Mouse (Mus musculus) CH12.LX (cell line): ENCODE data around the gene Specc1l. TPM values are rescaled to one million over a fixed set of nuclear protein-coding genes. Genes with fewer than 3 reads are reported as not detected.
A peak's percentile ranks its signal among the peaks of the same experiment; 100 is the strongest.
"Not testable (repeated sequence)": the region's sequence is repeated elsewhere in the genome, so short reads cannot be mapped to it uniquely, and the experiment has no call there.

Experiments used
- DNase-seq: peaks from one replicate; pipeline ENCODE4 v3.0.0-alpha.2; 2013; ENCODE audit errors: extremely low read depth
- H3K27ac ChIP-seq: 2 replicates; pipeline ENCODE4 v1.5.1; 2012; ENCODE audit warnings: low read depth, mild to moderate bottlenecking, control low read depth, moderate library complexity; ENCODE audit not compliant: insufficient read depth
- H3K27me3 ChIP-seq: replicated peaks from 2 replicates; pipeline ENCODE3; 2012; ENCODE audit warnings: inconsistent platforms
- H3K36me3 ChIP-seq, 2 experiments: replicated peaks in 1 of 2; 2 replicates each; pipeline versions ENCODE3 to v1.6.1; 2012; ENCODE audit warnings: inconsistent platforms in 1 of 2, low read length in 1 of 2, mild to moderate bottlenecking in 1 of 2, mixed read lengths in 1 of 2, moderate library complexity in 1 of 2; ENCODE audit not compliant: control insufficient read depth in 1 of 2, insufficient read depth in 1 of 2
- H3K4me1 ChIP-seq, 2 experiments: 2 replicates each; pipeline ENCODE4 v1.6.1; 2012; ENCODE audit warnings: inconsistent platforms in 1 of 2, moderate library complexity in 1 of 2; ENCODE audit not compliant: insufficient read depth in 2 of 2, control insufficient read depth in 1 of 2
- H3K4me2 ChIP-seq: 2 replicates; pipeline ENCODE4 v1.6.1; 2012; ENCODE audit warnings: low read depth, mild to moderate bottlenecking, control low read depth; ENCODE audit not compliant: poor library complexity, insufficient read depth, severe bottlenecking
- H3K4me3 ChIP-seq, 3 experiments: fragments of 150-350 bp in 1 of 3; sonication (generic) in 1 of 3; replicated peaks in 1 of 3; 2 replicates each; pipeline versions ENCODE3 to v1.5.1; 2011 to 2012; ENCODE audit warnings: low read depth in 2 of 3, low read length in 2 of 3, mild to moderate bottlenecking in 2 of 3, moderate library complexity in 2 of 3, control low read depth in 1 of 3, improper control_type of control experiment in 1 of 3, inconsistent platforms in 1 of 3, mixed read lengths in 1 of 3; ENCODE audit not compliant: poor library complexity in 1 of 3
- H3K79me2 ChIP-seq: replicated peaks from 2 replicates; pipeline ENCODE4 v1.6.1; 2012; ENCODE audit warnings: mild to moderate bottlenecking, moderate library complexity; ENCODE audit not compliant: control insufficient read depth, poor library complexity, insufficient read depth, severe bottlenecking; ENCODE audit errors: extremely low read depth
- H3K9ac ChIP-seq: 2 replicates; pipeline ENCODE4 v1.6.1; 2012; ENCODE audit warnings: low read depth, mild to moderate bottlenecking, control low read depth, moderate library complexity; ENCODE audit not compliant: insufficient read depth
- H3K9me3 ChIP-seq: replicated peaks from 2 replicates; pipeline ENCODE3; 2012; ENCODE audit warnings: low read length, inconsistent platforms, mixed read lengths
- BHLHE40 ChIP-seq: IDR thresholded peaks from 2 replicates; pipeline ENCODE4 v1.6.1; 2011; ENCODE audit warnings: mild to moderate bottlenecking, low read depth, low read length, improper control_type of control experiment
- CHD1 ChIP-seq: IDR thresholded peaks from 2 replicates; pipeline ENCODE4 v1.6.1; 2012; ENCODE audit warnings: low read depth, low read length, improper control_type of control experiment, inconsistent platforms
- CTCF ChIP-seq, 2 experiments: IDR thresholded peaks in 1 of 2; conservative IDR thresholded peaks in 1 of 2; 2 replicates each; pipeline ENCODE4 v1.5.1; 2011 to 2012; ENCODE audit warnings: low read depth in 2 of 2, low read length in 2 of 2, improper control_type of control experiment in 1 of 2, inconsistent platforms in 1 of 2, mild to moderate bottlenecking in 1 of 2, moderate library complexity in 1 of 2
- E2F4 ChIP-seq: IDR thresholded peaks from 2 replicates; pipeline ENCODE4 v1.6.1; 2011; ENCODE audit warnings: low read depth, low read length, improper control_type of control experiment; ENCODE audit not compliant: insufficient replicate concordance
- ELF1 ChIP-seq: IDR thresholded peaks from 2 replicates; pipeline ENCODE4 v1.6.1; 2014; ENCODE audit warnings: low read depth, mild to moderate bottlenecking, inconsistent platforms, low read length, improper control_type of control experiment
- ETS1 ChIP-seq: conservative IDR thresholded peaks from 2 replicates; pipeline ENCODE4 v1.6.1; 2012; ENCODE audit warnings: low read depth, mild to moderate bottlenecking, inconsistent platforms, low read length, improper control_type of control experiment, moderate library complexity
- JUN ChIP-seq: IDR thresholded peaks from 2 replicates; pipeline ENCODE4 v1.6.1; 2011; ENCODE audit warnings: low read depth, mild to moderate bottlenecking, low read length, improper control_type of control experiment, moderate library complexity; ENCODE audit not compliant: insufficient read depth
- JUND ChIP-seq: conservative IDR thresholded peaks from 2 replicates; pipeline ENCODE4 v1.6.1; 2011; ENCODE audit warnings: low read depth, low read length, improper control_type of control experiment
- KAT2A ChIP-seq: IDR thresholded peaks from 2 replicates; pipeline ENCODE4 v1.6.1; 2012; ENCODE audit warnings: low read length, improper control_type of control experiment, inconsistent platforms; ENCODE audit not compliant: insufficient replicate concordance
- MAFK ChIP-seq: IDR thresholded peaks from 2 replicates; pipeline ENCODE4 v1.6.1; 2011; ENCODE audit warnings: low read length, improper control_type of control experiment; ENCODE audit not compliant: insufficient replicate concordance
- MEF2A ChIP-seq: IDR thresholded peaks from 2 replicates; pipeline ENCODE4 v1.6.1; 2014; ENCODE audit warnings: low read depth, mild to moderate bottlenecking, inconsistent platforms, low read length, improper control_type of control experiment, borderline replicate concordance
- NELFE ChIP-seq: IDR thresholded peaks from 2 replicates; pipeline ENCODE4 v1.6.1; 2011; ENCODE audit warnings: low read depth, low read length, improper control_type of control experiment
- NRF1 ChIP-seq: IDR thresholded peaks from 2 replicates; pipeline ENCODE4 v1.6.1; 2014; ENCODE audit warnings: low read depth, mild to moderate bottlenecking, inconsistent platforms, low read length, improper control_type of control experiment, moderate library complexity
- POLR2A ChIP-seq: IDR thresholded peaks from 2 replicates; pipeline ENCODE4 v1.6.1; 2011; ENCODE audit warnings: low read depth, mild to moderate bottlenecking, improper control_type of control experiment, low read length
- POLR2AphosphoS2 ChIP-seq: IDR thresholded peaks from 2 replicates; pipeline ENCODE4 v1.6.1; 2011; ENCODE audit warnings: low read depth, low read length, improper control_type of control experiment
- SIN3A ChIP-seq: IDR thresholded peaks from 2 replicates; pipeline ENCODE4 v1.6.1; 2012; ENCODE audit warnings: low read length, improper control_type of control experiment, inconsistent platforms
- TBP ChIP-seq: conservative IDR thresholded peaks from 2 replicates; pipeline ENCODE4 v1.6.1; 2011; ENCODE audit warnings: low read depth, low read length, improper control_type of control experiment
- UBTF ChIP-seq: IDR thresholded peaks from 2 replicates; pipeline ENCODE4 v1.6.1; 2012; ENCODE audit warnings: low read depth, mild to moderate bottlenecking, inconsistent platforms, low read length, improper control_type of control experiment, moderate library complexity
- USF2 ChIP-seq: conservative IDR thresholded peaks from 2 replicates; pipeline ENCODE4 v1.6.1; 2011; ENCODE audit warnings: low read depth, low read length, improper control_type of control experiment
- ZC3H11A ChIP-seq: IDR thresholded peaks from 2 replicates; pipeline ENCODE4 v1.6.1; 2012; ENCODE audit warnings: low read depth, mild to moderate bottlenecking, inconsistent platforms, low read length, improper control_type of control experiment
- dilution Hi-C: fragments of 300-500 bp; cut with MboI; formaldehyde crosslinking; loops from 2 replicates; pipeline ENCODE4 v1.14.3; 2020; ENCODE audit warnings: low sequenced_read_pairs; ENCODE audit not compliant: extremely low pct_unique_long_range_greater_than_20kb, extremely low pct_ligation_motif_present
- in situ Hi-C: fragments of 300-500 bp; cut with MboI; formaldehyde crosslinking; loops from 3 replicates; pipeline ENCODE4 v1.14.3; 2019; ENCODE audit warnings: low sequenced_read_pairs, low pct_ligation_motif_present, low pct_unique_long_range_greater_than_20kb, mixed read lengths
- polyA plus RNA-seq: library from polyadenylated mRNA; unstranded; fragments of >175 nt; gene quantifications from 2 replicates; pipeline ENCODE4 v1.2.1, GENCODE M21; 2012; ENCODE audit warnings: low read depth; ENCODE audit not compliant: insufficient read length
- total RNA-seq, 2 experiments: library from RNA; depleted of rRNA; stranded (reverse); fragments of 300-350 nt in 1 of 2; fragments of >200 nt in 1 of 2; gene quantifications; 2 replicates each; pipeline ENCODE4 v1.2.3; 2012 to 2014

Specc1l gene
- total and polyA plus RNA-seq, 3 experiments: 18.6 to 25.1 (median 21.1) TPM

DNA sequence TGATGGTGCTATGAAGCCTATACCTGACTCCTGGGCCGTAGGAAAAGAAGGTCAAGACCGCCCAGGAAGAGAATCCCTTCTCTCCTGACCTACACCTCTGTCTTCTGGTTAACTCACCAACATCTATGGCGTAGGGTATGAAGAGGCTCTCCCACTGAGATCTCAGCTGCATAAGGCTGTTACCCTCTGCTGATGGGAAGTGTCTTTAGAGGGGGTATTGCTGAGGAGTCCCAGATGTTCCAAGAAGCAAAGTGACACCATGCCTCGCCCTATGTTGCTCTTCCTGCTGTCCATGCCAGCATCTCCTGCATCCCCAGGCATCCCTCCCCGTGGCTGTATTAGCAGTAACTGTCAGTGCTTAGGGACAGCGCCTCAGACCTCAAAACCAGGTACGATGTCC, 127.5 kb downstream of the Specc1l start:
- Histone ChIP-seq H3K9me3 (no peaks in the 10 kb centered on the region), H3K4me2 (no peak overlapping the region), H3K27me3 (no peaks in the 10 kb centered on the region), H3K27ac (no peak overlapping the region)
- DNase-seq: no peak
- TF ChIP-seq E2F4: no peak
- TF ChIP-seq USF2: no peak
- no peak for TF ChIP-seq CTCF (conservative IDR thresholded peaks at IDR 0.05 in 1 of 2, IDR thresholded peaks at IDR 0.05 in 1 of 2; ENCODE audit: low read depth in 2 of 2, low read length in 2 of 2)
- no peak for TF ChIP-seq SIN3A
- no peak for TF ChIP-seq ETS1
- no peak for TF ChIP-seq ZC3H11A
- TF ChIP-seq TBP: no peak
- TF ChIP-seq MAFK: no peak
- TF ChIP-seq POLR2AphosphoS2: no peak
- no peak for TF ChIP-seq MEF2A
- TF ChIP-seq NELFE: no peak
- no peak for TF ChIP-seq UBTF
- TF ChIP-seq ELF1: no peak
- TF ChIP-seq CHD1: no peak
- no peak for TF ChIP-seq KAT2A
- no peak for TF ChIP-seq JUND
- TF ChIP-seq JUN: no peak
- no peak for TF ChIP-seq BHLHE40
- no peak for TF ChIP-seq NRF1
- TF ChIP-seq, all 38 proteins: peak for 0
- Histone ChIP-seq H3K9ac (no peak overlapping the region), H3K4me3 (no peak overlapping the region), H3K79me2 (no peaks in the 10 kb centered on the region), H3K4me1 (peaks cover 11 to 17% of the 10 kb centered on the region in 2 experiments), H3K36me3 (peaks cover 4 to 13% of the 10 kb centered on the region in 2 experiments)
- in situ Hi-C loops (no loop called here), dilution Hi-C loops (no loop called here)

- H3K4me2 ChIP-seq: no peak overlapping the region
- no peaks in the 10 kb centered on the region for H3K36me3 ChIP-seq
- DNase-seq: no peak
- peaks cover 11 to 16% of the 10 kb centered on the region in 2 experiments for H3K4me1 ChIP-seq
- no peaks in the 10 kb centered on the region for H3K79me2 ChIP-seq
- TF ChIP-seq POLR2A (no peak), SIN3A (0 out of 2 replicates have a peak, but pooled peaks have one; percentile 25), E2F4 (no peak)
- in situ Hi-C loops: no loop called here
- H3K27ac ChIP-seq: no peak overlapping the region
- peaks cover 8% of the 10 kb centered on the region for H3K9me3 ChIP-seq
- no peak overlapping the region for H3K9ac ChIP-seq
- dilution Hi-C loops: no loop called here
- no peaks in the 10 kb centered on the region for H3K27me3 ChIP-seq
- no peak overlapping the region for H3K4me3 ChIP-seq
These were observed 130.1 kb downstream of the Specc1l start for GRCm38 (mm10) chr10:75341936-75342335.

DNA sequence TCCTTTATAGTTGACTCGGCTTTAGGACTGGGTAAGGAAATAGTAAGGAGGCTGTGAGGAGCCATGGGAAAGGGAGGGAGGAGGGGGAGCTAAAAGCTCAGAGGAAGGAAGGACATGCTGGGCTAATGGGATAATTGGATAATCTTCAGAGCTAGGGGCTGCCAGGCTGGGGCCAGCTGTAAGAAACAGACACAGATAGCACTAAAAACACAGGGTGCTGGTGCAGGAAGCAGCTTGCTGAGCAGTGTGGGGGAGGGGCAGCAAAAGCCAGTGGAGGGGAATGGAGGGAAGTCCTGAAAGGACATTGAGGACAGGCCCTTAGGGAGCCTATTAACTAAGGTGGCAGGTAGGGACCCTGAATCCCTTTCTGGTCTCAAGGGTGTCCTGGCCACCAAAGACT, 132.7 kb downstream of the Specc1l start:
- dilution Hi-C loops: not testable (repeated sequence)

More for the DNA sequence above, 132.7 kb downstream of the Specc1l start:
- H3K4me2 ChIP-seq, H3K4me1 ChIP-seq, H3K27ac ChIP-seq, H3K9me3 ChIP-seq, in situ Hi-C loops, H3K4me3 ChIP-seq, DNase-seq, H3K9ac ChIP-seq, H3K79me2 ChIP-seq, H3K36me3 ChIP-seq, H3K27me3 ChIP-seq: not testable (repeated sequence)
